Mouse (Mus musculus) heart, postnatal 14 days (tissue): ENCODE measurements at regions not wholly inside any gene's neighbourhood (a gene's known extent, or its start where the extent isn't known, plus 50 kb on each side); places are given as distances from the start of the nearest gene placed in this dataset.
A peak's percentile ranks its signal among the peaks of the same experiment; 100 is the strongest.

Experiments used
- DNase-seq, 2 experiments: peaks; one replicate each; pipeline ENCODE4 v3.0.0; 2021 to 2022
- intact Hi-C: fragments of 180-260 bp; cut with DNase I; formaldehyde crosslinking; loops from one replicate; pipeline ENCODE4 v1.15.1; 2025

DNA sequence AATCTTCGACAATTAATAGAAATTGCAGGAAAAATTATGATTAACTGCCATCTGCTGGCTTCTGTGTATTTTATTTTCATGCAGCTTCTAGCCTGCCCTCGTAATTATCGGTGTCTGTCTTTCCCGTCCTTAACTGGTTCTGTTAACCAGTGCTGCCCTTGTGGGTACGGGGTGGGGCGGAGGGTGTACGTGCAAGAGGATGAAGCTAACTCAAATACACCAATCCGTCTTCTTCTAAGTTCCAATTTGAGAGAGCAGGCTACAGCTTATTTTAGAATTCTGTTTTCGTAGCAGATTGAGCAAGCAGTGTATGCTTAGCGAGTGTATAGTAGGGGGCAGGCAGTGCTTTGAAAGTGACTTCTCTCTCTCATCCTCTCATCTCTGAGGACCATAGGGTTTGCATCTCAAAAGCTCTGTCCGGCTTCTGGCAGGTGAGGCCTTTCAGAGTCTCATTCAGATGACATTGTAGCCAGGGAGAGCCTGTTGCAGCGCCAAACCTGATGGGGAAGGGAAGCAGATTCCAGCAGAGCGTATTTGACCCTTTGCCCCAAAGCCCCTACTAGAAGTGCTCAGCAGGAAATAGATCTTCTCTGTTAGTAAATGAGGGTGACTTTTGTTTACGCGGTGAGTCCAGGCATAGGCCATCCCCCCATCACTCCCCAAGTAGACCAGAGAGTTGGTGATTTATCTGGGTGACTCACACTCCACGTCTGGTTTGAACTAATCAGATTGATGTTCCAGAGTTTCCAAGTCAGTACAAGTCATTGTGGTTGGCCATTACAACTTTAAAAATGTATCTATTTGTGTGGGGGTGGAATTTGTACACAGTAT lies 53.3 kb upstream of the Ptgfrn start:
- DNase-seq = no peak
- intact Hi-C loops = loop anchor here (2.0 to 5.0 kb wide), 3 partner anchors 131 to 191 kb away; no protein-coding TSS in a partner anchor

DNA sequence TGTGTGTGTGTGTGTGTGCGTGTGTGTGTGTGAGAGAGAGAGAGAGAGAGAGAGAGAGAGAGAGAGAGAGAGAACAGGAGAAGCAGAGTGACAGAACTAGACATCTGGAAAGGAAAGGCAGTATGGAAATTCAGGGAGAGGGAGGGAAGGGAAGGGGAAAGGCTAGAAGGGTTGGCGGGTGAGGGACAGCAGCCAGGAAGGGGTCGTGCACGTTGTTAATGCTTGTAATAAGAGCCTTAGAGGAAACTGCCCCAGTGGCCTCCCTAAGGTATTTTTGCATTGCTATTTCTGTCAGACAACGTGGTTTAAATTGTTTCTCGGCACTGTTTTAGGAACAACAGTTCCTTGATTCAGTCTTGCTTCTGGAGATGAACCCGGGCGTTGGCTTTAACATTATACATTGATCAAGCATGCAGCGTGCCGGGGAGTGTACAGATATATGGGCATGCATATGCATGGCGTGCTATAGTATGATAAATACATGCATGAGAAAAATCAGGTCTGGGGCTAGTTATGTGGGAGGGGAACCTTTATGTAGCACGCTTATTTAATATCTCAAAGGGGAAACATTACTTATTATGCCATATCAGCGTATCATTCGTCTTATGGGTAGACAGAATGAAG lies 52.6 kb upstream of the Ptgfrn start:
- no peak for DNase-seq
- intact Hi-C loops = loop anchor here (2.0 to 5.0 kb wide), 3 partner anchors 132 to 190 kb away; no protein-coding TSS in a partner anchor

DNA sequence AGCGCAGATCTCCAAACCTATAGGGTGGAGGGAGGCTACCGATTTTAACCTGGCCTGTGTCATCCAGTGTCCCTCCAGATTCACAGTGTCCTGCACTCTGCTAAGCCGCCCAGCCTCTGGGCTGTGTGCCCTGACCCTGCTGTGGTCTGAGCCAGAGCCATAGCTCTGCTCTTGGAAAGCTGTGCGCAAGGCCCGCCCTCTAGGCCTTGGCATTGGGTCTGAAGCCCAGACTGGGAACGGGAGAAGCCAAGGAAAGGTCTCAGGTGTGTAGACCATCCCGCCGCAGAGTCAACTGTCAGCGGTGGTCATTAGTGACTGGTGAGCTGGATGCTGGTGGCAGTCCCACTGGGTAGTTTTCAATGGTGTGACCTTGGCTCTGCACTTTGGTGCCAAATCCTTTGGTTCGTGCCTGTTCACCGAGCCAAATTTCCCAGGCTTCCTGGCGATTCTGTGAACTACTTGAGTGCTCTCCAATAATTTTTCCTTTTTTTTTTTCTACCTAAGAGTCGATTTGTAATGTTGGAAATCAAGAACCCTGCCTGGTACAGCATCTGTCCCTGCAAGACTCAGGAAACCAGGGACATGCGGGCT lies 52.0 kb upstream of the Ptgfrn start:
- intact Hi-C loops = loop anchor here (2.0 to 5.0 kb wide), 3 partner anchors 133 to 189 kb away; no protein-coding TSS in a partner anchor
- DNase-seq = peak; percentile 64 to 74

DNA sequence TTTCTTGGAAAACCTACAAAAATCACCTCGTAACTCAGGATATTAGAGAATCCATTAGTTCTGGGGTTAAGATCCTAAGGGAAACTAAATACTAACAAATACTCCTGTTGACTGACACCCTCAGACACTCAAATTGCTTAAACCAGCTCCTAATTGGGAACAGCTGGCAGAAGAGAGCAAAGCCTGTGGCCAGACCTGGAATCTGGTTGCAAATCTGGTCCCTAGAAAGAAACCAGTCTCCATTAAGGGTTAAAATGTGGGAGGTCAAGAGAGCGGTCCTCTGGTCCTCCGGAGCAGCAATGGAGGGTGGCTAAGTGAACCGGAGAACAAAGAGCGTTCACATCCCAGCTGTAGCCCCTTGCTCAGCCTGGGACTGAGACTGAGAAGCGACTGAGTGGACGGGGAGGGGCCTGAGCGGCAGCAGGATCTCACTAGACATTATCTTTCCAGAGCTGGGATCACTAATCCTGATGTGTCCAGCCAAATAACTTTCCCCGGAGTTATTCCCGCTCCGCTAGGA lies 51.4 kb upstream of the Ptgfrn start:
- peak in 1 of 2 experiments; percentile 27 for DNase-seq
- intact Hi-C loops = loop anchor here (5.0 kb wide), 1 partner anchor 164 kb away; no protein-coding TSS in a partner anchor
